Mouse (Mus musculus) hindbrain, embryonic 10.5 days (tissue): ENCODE data around the gene B3galnt2. TPM values are rescaled to one million over a fixed set of nuclear protein-coding genes. Genes with fewer than 3 reads are reported as not detected.

Experiments
- DNase-seq: peaks from one replicate; pipeline ENCODE4 v3.0.0-alpha.2; 2017; ENCODE audit warnings: low spot score
- H3K27ac ChIP-seq: fragments of 300-500 bp; sonication (generic); 2 replicates; pipeline ENCODE4 v1.5.1; 2016; ENCODE audit warnings: mild to moderate bottlenecking, moderate library complexity
- H3K27me3 ChIP-seq: fragments of 300-500 bp; sonication (generic); 2 replicates; pipeline ENCODE4 v1.6.1; 2016; ENCODE audit warnings: mild to moderate bottlenecking; ENCODE audit not compliant: poor library complexity, insufficient read depth, severe bottlenecking
- H3K36me3 ChIP-seq: fragments of 300-500 bp; sonication (generic); 2 replicates; pipeline ENCODE4 v1.6.1; 2016; ENCODE audit warnings: mild to moderate bottlenecking, moderate library complexity
- H3K4me1 ChIP-seq: fragments of 300-500 bp; sonication (generic); replicated peaks from 2 replicates; pipeline ENCODE4 v1.6.1; 2016; ENCODE audit warnings: mild to moderate bottlenecking
- H3K4me3 ChIP-seq: fragments of 300-500 bp; sonication (generic); 2 replicates; pipeline ENCODE4 v1.5.1; 2016; ENCODE audit warnings: mild to moderate bottlenecking, moderate library complexity
- H3K9me3 ChIP-seq: fragments of 300-500 bp; sonication (generic); 2 replicates; pipeline ENCODE4 v1.6.1; 2016; ENCODE audit warnings: mild to moderate bottlenecking, moderate library complexity
- WGBS: fragments of 180-500 bp; shearing (Covaris S2); methylation state at CpG from one replicate; pipeline ENCODE4 v1.1.7; 2016; 5-methylcytosine and 5-hydroxymethylcytosine counted together
- polyA plus RNA-seq: library from polyadenylated mRNA; unstranded; fragments of >200 nt; fragmentation: Nextera tagmentation; extraction: Ambion mirVana; gene quantifications from 2 replicates; pipeline ENCODE4 v1.2.1, GENCODE M21; 2016

B3galnt2 gene
- polyA plus RNA-seq, 1 experiment from 2014 or later: 33.3 TPM

GRCm38 (mm10) chr13:14040186-14040585 is 85.9 kb downstream of the B3galnt2 start:
- H3K27ac ChIP-seq: peak overlapping the region; percentile 98
- peaks cover 6% of the 10 kb centered on the region; the same call in 1 of the 2 replicates for H3K36me3 ChIP-seq
- DNase-seq: no peak
- peaks cover 17% of the 10 kb centered on the region for H3K4me1 ChIP-seq
- H3K9me3 ChIP-seq: no peaks in the 10 kb centered on the region
- no peaks in the 10 kb centered on the region; the same call in 1 of the 2 replicates for H3K27me3 ChIP-seq
- 78% methylated on average over 5 of the region's 5 CpGs for WGBS
- H3K4me3 ChIP-seq: peak overlapping the region; percentile 65

DNA sequence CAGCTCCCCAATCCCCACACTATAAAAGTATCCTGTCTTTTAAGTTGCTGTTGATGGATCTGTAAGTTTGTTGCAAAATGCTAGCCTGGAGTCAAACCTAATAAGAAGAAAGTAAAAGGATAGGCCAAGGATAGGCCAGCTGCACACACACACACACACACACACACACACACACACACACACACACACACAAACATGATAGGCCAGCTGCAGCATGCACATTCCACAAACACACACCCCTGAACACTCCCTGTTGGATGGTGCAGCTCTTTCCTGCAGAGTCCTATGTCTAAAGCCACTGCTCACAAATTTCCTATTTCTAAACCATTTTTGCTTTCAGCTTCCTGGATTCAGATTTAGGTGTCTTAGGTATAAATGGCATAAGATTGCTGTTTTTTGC is 89.6 kb downstream of the B3galnt2 start:
- no peaks in the 10 kb centered on the region for H3K9me3 ChIP-seq
- no peak for DNase-seq
- no peaks in the 10 kb centered on the region; the same call in 1 of the 2 replicates for H3K27me3 ChIP-seq
- H3K27ac ChIP-seq: no peak overlapping the region
- H3K4me3 ChIP-seq: no peak overlapping the region
- peaks cover 21% of the 10 kb centered on the region for H3K36me3 ChIP-seq
- peaks cover 8% of the 10 kb centered on the region for H3K4me1 ChIP-seq

DNA sequence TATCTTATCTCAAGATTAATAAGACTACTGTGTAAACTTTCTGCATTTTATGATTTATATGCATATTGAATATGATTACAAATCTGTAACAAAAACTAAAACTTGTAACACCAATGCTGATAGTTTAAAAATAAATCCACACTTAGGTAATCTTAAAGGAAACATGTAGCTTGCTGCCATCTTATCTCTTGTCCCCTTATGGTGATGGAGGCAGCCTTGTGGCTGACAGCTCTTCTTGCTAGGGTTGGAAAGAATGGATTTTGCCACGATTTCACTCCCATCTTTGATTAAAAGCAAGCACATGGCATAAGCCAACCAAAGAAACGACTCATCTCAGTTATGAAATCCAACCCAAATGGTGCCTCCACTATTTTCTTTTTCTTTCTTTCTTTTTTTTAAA is 90.3 kb downstream of the B3galnt2 start:
- no peaks in the 10 kb centered on the region for H3K9me3 ChIP-seq
- peaks cover 27% of the 10 kb centered on the region for H3K36me3 ChIP-seq
- no peaks in the 10 kb centered on the region; the same call in 1 of the 2 replicates for H3K27me3 ChIP-seq
- DNase-seq: no peak
- H3K4me1 ChIP-seq: peaks cover 8% of the 10 kb centered on the region; the same call in 1 of the 2 replicates
- WGBS: 80% methylated on average over 2 of the region's 2 CpGs
- H3K4me3 ChIP-seq: no peak overlapping the region
- H3K27ac ChIP-seq: no peak overlapping the region

Other genes with a start within 250 kb of the B3galnt2 start
- 1.7 and 2.9 TPM in 2 replicates for gene Gng4, start 170.4 kb upstream of the B3galnt2 start, polyA plus RNA-seq
- gene Tbce, start 85.2 kb downstream of the B3galnt2 start, polyA plus RNA-seq: 49.3 and 60.3 TPM in 2 replicates
- gene Arid4b, start 108.8 kb downstream of the B3galnt2 start, polyA plus RNA-seq: 55.0 and 66.6 TPM in 2 replicates
- 57.2 and 65.2 TPM in 2 replicates for gene Ggps1, start 109.0 kb downstream of the B3galnt2 start, polyA plus RNA-seq